Mouse (Mus musculus): ENCODE measurements around the gene Tyw5. TPM values are rescaled to one million over a fixed set of nuclear protein-coding genes. Genes with fewer than 3 reads are reported as not detected.

Tyw5 gene
- total RNA-seq (2012; rRNA removed), result 20.3 and 21.3 TPM in 2 replicates
- total RNA-seq (2014; rRNA removed), result 50.1 and 68.9 TPM in 2 replicates
- polyA plus RNA-seq (2012; ENCODE audit: insufficient read length, low read depth), result 21.0 and 24.7 TPM in 2 replicates

GRCm38 (mm10) chr1:57406187-57407151 is at the start of gene Tyw5, which contains the start of gene Maip1:
Gene Tyw5, minus strand, starts transcription at chr1:57407101.
Gene Maip1, plus strand, starts transcription at chr1:57406328.
- Histone ChIP-seq H3K79me2 (replicated peaks; ENCODE audit: control insufficient read depth, extremely low read depth, insufficient read depth, poor library complexity, severe bottlenecking) (peaks cover 32% of the 10 kb centered on the region), H3K27ac (ENCODE audit: insufficient read depth, low read depth) (peak within 1 kb of the TSS; percentile 77), H3K9ac (ENCODE audit: insufficient read depth, low read depth) (peak within 1 kb of the TSS; percentile 82), H3K27me3 (replicated peaks) (no peaks in the 10 kb centered on the region), H3K4me3 (replicated peaks in 1 of 3; ENCODE audit: low read depth in 2 of 3, low read length in 2 of 3, poor library complexity in 1 of 3) (peak within 1 kb of the TSS; percentile 74 to 87 (median 76)), H3K4me2 (ENCODE audit: insufficient read depth, low read depth, poor library complexity, severe bottlenecking) (peak within 1 kb of the TSS; percentile 79), H3K4me1 (ENCODE audit: control insufficient read depth in 1 of 2, insufficient read depth in 2 of 2) (peaks cover 7 to 30% of the 10 kb centered on the region in 2 experiments; a peak in 3 of 4 replicates), H3K9me3 (replicated peaks; ENCODE audit: low read length) (no peaks in the 10 kb centered on the region), H3K36me3 (replicated peaks in 1 of 2; ENCODE audit: control insufficient read depth in 1 of 2, insufficient read depth in 1 of 2, low read length in 1 of 2) (peaks cover 2 to 20% of the 10 kb centered on the region in 2 experiments)
- dilution Hi-C loops (cut with MboI; ENCODE audit: extremely low pct_ligation_motif_present, extremely low pct_unique_long_range_greater_than_20kb, low sequenced_read_pairs), result no loop called here
- TF ChIP-seq MAX (IDR thresholded peaks at IDR 0.05; ENCODE audit: low read length), result peak; percentile 47; the same call in 1 of the 2 replicates
- TF ChIP-seq ZKSCAN1 (IDR thresholded peaks at IDR 0.05; ENCODE audit: borderline replicate concordance, low read depth, low read length), result no peak
- no peak for TF ChIP-seq JUND (conservative IDR thresholded peaks at IDR 0.05; ENCODE audit: low read depth, low read length)
- TF ChIP-seq CTCF (conservative IDR thresholded peaks at IDR 0.05 in 1 of 2, IDR thresholded peaks at IDR 0.05 in 1 of 2; ENCODE audit: low read depth in 2 of 2, low read length in 2 of 2), result no peak
- TF ChIP-seq MYC (IDR thresholded peaks at IDR 0.05; ENCODE audit: low read depth, low read length), result 0 out of 2 replicates have a peak, but pooled peaks have one; percentile 47
- peak; percentile 25; the same call in 1 of the 2 replicates for TF ChIP-seq ETS1 (conservative IDR thresholded peaks at IDR 0.05; ENCODE audit: low read depth, low read length)
- TF ChIP-seq ELF1 (IDR thresholded peaks at IDR 0.05; ENCODE audit: low read depth, low read length), result peak; percentile 72
- TF ChIP-seq NRF1 (IDR thresholded peaks at IDR 0.05; ENCODE audit: low read depth, low read length), result 0 out of 2 replicates have a peak, but pooled peaks have one; percentile 18
- no peak for TF ChIP-seq BHLHE40 (IDR thresholded peaks at IDR 0.05; ENCODE audit: low read depth, low read length)
- no peak for TF ChIP-seq USF2 (conservative IDR thresholded peaks at IDR 0.05; ENCODE audit: low read depth, low read length)
- TF ChIP-seq SIN3A (IDR thresholded peaks at IDR 0.05; ENCODE audit: low read length), result 0 out of 2 replicates have a peak, but pooled peaks have one; percentile 75
- TF ChIP-seq PAX5 (IDR thresholded peaks at IDR 0.05; ENCODE audit: low read length), result no peak
- TF ChIP-seq TBP (conservative IDR thresholded peaks at IDR 0.05; ENCODE audit: low read depth, low read length), result peak; percentile 79; the same call in 1 of the 2 replicates
- TF ChIP-seq MEF2A (IDR thresholded peaks at IDR 0.05; ENCODE audit: borderline replicate concordance, low read depth, low read length), result no peak
- TF ChIP-seq HCFC1 (IDR thresholded peaks at IDR 0.05; ENCODE audit: low read depth, low read length), result peak; percentile 84
- peak; percentile 91 for TF ChIP-seq UBTF (IDR thresholded peaks at IDR 0.05; ENCODE audit: low read depth, low read length)
- no peak for TF ChIP-seq ZC3H11A (IDR thresholded peaks at IDR 0.05; ENCODE audit: low read depth, low read length)
- TF ChIP-seq MAFK (IDR thresholded peaks at IDR 0.05; ENCODE audit: insufficient replicate concordance, low read length), result no peak
- TF ChIP-seq USF1 (IDR thresholded peaks at IDR 0.05; ENCODE audit: low read depth, low read length), result no peak
- TF ChIP-seq EP300 (IDR thresholded peaks at IDR 0.05; ENCODE audit: low read length), result no peak
- TF ChIP-seq CHD2 (IDR thresholded peaks at IDR 0.05; ENCODE audit: low read length), result peak; percentile 92
- peak; percentile 70; the same call in 1 of the 2 replicates for TF ChIP-seq KAT2A (IDR thresholded peaks at IDR 0.05; ENCODE audit: insufficient replicate concordance, low read length)
- peak; percentile 71; the same call in 1 of the 2 replicates for TF ChIP-seq MXI1 (IDR thresholded peaks at IDR 0.05; ENCODE audit: low read depth, low read length)
- peak; percentile 28; the same call in 1 of the 2 replicates for TF ChIP-seq IRF4 (IDR thresholded peaks at IDR 0.05; ENCODE audit: low read depth, low read length)
- TF ChIP-seq RAD21 (IDR thresholded peaks at IDR 0.05; ENCODE audit: low read depth, low read length), result no peak
- peak; percentile 70 for TF ChIP-seq NELFE (IDR thresholded peaks at IDR 0.05; ENCODE audit: low read depth, low read length)
- no peak for TF ChIP-seq JUN (IDR thresholded peaks at IDR 0.05; ENCODE audit: insufficient read depth, low read depth, low read length)
- peak; percentile 56; the same call in 1 of the 2 replicates for TF ChIP-seq ZMIZ1 (IDR thresholded peaks at IDR 0.05; ENCODE audit: low read depth, low read length)
- TF ChIP-seq ZNF384 (IDR thresholded peaks at IDR 0.05; ENCODE audit: low read depth, low read length), result no peak
- peak; percentile 56; the same call in 1 of the 2 replicates for TF ChIP-seq TCF12 (IDR thresholded peaks at IDR 0.05; ENCODE audit: low read depth, low read length)
- TF ChIP-seq E2F4 (IDR thresholded peaks at IDR 0.05; ENCODE audit: insufficient replicate concordance, low read depth, low read length), result no peak
- TF ChIP-seq POLR2A (IDR thresholded peaks at IDR 0.05; ENCODE audit: low read depth, low read length), result peak; percentile 73
- DNase-seq (ENCODE audit: extremely low read depth), result peak; percentile 77
- in situ Hi-C loops (cut with MboI; ENCODE audit: low pct_ligation_motif_present, low pct_unique_long_range_greater_than_20kb, low sequenced_read_pairs), result no loop called here
